Mouse (Mus musculus): ENCODE measurements around the gene Man1c1.

DNA sequence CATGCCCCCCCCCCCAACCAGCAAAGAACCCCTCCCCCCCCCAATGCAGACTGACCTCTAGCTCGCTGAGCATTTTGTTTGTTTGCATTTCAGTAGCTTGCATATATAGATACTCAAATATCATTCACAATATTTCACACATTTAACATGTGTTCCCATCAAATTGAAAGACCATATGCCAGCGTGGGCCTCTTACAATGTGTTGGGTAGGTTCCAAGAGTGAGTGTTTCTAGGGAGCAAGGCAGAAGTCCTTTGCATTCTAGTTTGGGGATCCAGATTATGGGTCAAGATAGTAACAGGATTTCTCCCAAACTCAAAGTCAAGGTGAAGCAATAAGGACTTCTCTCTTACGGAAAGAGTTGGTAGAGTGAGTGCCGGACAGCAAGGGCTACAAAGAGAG is 185.5 kb downstream of the Man1c1 start:
- TF ChIP-seq CTCF (IDR thresholded peaks at IDR 0.05; ENCODE audit: control insufficient read depth, insufficient read depth, insufficient read length), result no peak
- TF ChIP-seq MYOD1 (IDR thresholded peaks at IDR 0.05; ENCODE audit: control insufficient read depth, insufficient read length, low read depth), result no peak
- no peak for TF ChIP-seq USF1 (IDR thresholded peaks at IDR 0.05; ENCODE audit: low read depth)
